Mouse (Mus musculus) common myeloid progenitor, adult 5-6 weeks (primary cell): Measurements from ENCODE around the gene Klhdc1. TPM values are rescaled to one million over a fixed set of nuclear protein-coding genes. Genes with fewer than 3 reads are reported as not detected.

Experiments
- ATAC-seq: replicated peaks from 2 replicates; pipeline ENCODE4 v1.8.0; 2016; ENCODE audit warnings: low read depth, mild to moderate bottlenecking, moderate TSS enrichment, inconsistent platforms; ENCODE audit not compliant: poor library complexity, severe bottlenecking
- total RNA-seq: library from RNA; stranded (forward); fragments of 200-1000, 187-1606 nt; gene quantifications from 2 replicates; pipeline ENCODE4 v1.2.3, GENCODE M21; 2017

Gene Klhdc1
- total RNA-seq, 1 experiment from 2014 or later: 9.2 TPM

GRCm38 (mm10) chr12:69293815-69294214 lies 52.8 kb downstream of the Klhdc1 start:
- ATAC-seq: peak; percentile 43

- no peak for ATAC-seq
These were observed 54.0 kb downstream of the Klhdc1 start for GRCm38 (mm10) chr12:69294936-69295335.

GRCm38 (mm10) chr12:69295651-69296050 lies 54.7 kb downstream of the Klhdc1 start:
- no peak for ATAC-seq

- peak; percentile 72 for ATAC-seq
These were observed 55.8 kb downstream of the Klhdc1 start, which contains the start of gene Klhdc2 for GRCm38 (mm10) chr12:69296511-69297410. Gene Klhdc2 (plus strand): TSS chr12:69296681.

GRCm38 (mm10) chr12:69297411-69298150 lies 56.6 kb downstream of the Klhdc1 start:
- ATAC-seq: no peak

- 0 out of 2 replicates have a peak, but pooled peaks have one; percentile 23 for ATAC-seq
These were observed 57.3 kb downstream of the Klhdc1 start for GRCm38 (mm10) chr12:69298281-69298680.

- no peak for ATAC-seq
These were observed 58.3 kb downstream of the Klhdc1 start for GRCm38 (mm10) chr12:69299231-69299630.

- ATAC-seq: no peak
These were observed 58.9 kb downstream of the Klhdc1 start for GRCm38 (mm10) chr12:69299831-69300230.

- no peak for ATAC-seq
These were observed 59.4 kb downstream of the Klhdc1 start for GRCm38 (mm10) chr12:69300391-69300790.

- no peak for ATAC-seq
These were observed 61.2 kb downstream of the Klhdc1 start for GRCm38 (mm10) chr12:69302171-69302570.

- no peak for ATAC-seq
These were observed 63.1 kb downstream of the Klhdc1 start for GRCm38 (mm10) chr12:69304051-69304450.

- no peak for ATAC-seq
These were observed 65.4 kb downstream of the Klhdc1 start for GRCm38 (mm10) chr12:69306333-69306732.

GRCm38 (mm10) chr12:69309659-69310058 lies 68.7 kb downstream of the Klhdc1 start:
- no peak for ATAC-seq

- no peak for ATAC-seq
These were observed 77.5 kb downstream of the Klhdc1 start for GRCm38 (mm10) chr12:69318431-69318830.

- ATAC-seq: peak; percentile 42; the same call in 1 of the 2 replicates
These were observed 90.2 kb downstream of the Klhdc1 start for GRCm38 (mm10) chr12:69331187-69331586.

- no peak for ATAC-seq
These were observed 91.2 kb downstream of the Klhdc1 start for GRCm38 (mm10) chr12:69332147-69332546.

- ATAC-seq: peak; percentile 82
These were observed 92.6 kb downstream of the Klhdc1 start for GRCm38 (mm10) chr12:69333547-69333946.
